Mouse (Mus musculus): ENCODE measurements around the gene Bspry. TPM values are rescaled to one million over a fixed set of nuclear protein-coding genes. Genes with fewer than 3 reads are reported as not detected.

The Bspry gene
- polyA plus RNA-seq, 1 experiment, result 1.4 TPM

DNA sequence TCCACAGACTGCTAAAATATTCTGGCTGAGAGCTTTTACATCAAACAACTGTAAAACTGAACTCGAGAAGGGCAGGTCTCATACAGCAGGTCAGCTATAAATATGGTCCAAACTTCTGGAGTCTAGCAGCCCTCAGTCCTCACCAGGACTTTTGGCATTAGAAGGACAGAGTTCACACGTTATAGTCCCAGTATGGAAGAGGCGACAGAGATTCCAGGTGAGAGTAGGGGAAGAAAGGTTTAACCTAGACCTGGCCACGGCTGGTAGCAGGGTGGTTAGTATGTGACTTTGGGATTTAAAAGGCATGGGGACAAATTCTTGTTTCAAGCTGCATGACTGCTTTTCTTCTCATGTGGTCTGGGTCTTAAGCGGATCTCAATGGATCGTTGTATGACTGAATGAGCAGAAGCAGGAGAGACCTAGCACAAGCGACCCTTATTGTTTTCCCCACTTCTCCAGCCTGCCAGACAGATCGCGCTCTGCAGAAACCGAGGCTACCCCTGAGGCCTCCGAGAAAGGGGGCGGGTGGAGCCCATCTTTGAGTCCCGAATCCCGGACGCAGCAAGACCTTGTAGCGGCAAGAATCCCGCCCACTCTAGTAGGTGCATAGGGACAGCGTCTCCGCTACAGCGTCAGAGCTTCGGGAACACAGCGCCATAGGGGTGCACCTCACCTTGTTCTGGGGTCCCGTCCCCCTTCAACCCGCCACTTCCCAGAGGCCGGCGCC is 39.4 kb downstream of the Bspry start:
- H3K4me3 ChIP-seq (replicated peaks; ENCODE audit: control insufficient read depth, low read depth, low read length), result peak overlapping the region; percentile 91
- 2% methylated on average over 26 of the region's 26 CpGs for WGBS
- H3K27ac ChIP-seq (ENCODE audit: control insufficient read depth, insufficient read depth, low read depth, low read length, poor library complexity), result peak overlapping the region; percentile 82
- H3K4me1 ChIP-seq (ENCODE audit: control insufficient read depth, insufficient read depth, low read length), result peaks cover 2% of the 10 kb centered on the region
- no peak for TF ChIP-seq POLR2A (IDR thresholded peaks at IDR 0.05; ENCODE audit: borderline replicate concordance, control insufficient read depth, low read depth, low read length)
- no peak for TF ChIP-seq CTCF (IDR thresholded peaks at IDR 0.05; ENCODE audit: control insufficient read depth, insufficient read depth, low read length)

DNA sequence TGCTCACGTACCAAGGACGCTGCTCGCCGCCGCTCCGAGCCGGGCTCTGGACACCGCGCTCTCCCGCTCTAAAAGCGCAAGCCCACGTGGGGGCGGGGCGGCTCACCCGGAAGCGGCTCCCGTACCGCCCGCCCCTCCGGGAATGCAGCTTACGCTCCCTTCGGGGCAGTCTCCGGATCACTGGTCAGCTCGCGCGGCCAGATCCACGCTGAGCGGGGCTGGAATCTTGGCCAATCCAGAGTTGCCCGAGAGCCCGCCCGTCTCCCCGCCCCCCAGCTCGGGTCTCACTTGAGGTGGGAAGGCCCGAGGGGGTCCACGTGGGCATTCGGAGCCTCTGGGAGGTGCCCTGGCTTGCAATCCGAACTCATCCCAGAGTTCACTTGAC is 40.0 kb downstream of the Bspry start, which contains the start of gene Alad:
TSS of gene Alad (minus strand) at position 70 of the 385 bp plus-strand sequence.
- Histone ChIP-seq H3K27ac (ENCODE audit: control insufficient read depth, insufficient read depth, low read depth, low read length, poor library complexity) (peak within 1 kb of the TSS; percentile 82), H3K4me1 (ENCODE audit: control insufficient read depth, insufficient read depth, low read length) (peaks cover 2% of the 10 kb centered on the region), H3K4me3 (replicated peaks; ENCODE audit: control insufficient read depth, low read depth, low read length) (peak within 1 kb of the TSS; percentile 91)
- TF ChIP-seq CTCF (IDR thresholded peaks at IDR 0.05; ENCODE audit: control insufficient read depth, insufficient read depth, low read length), result no peak
- TF ChIP-seq POLR2A (IDR thresholded peaks at IDR 0.05; ENCODE audit: borderline replicate concordance, control insufficient read depth, low read depth, low read length), result peak; percentile 72; the same call in 1 of the 2 replicates
- WGBS, result under 1% methylated on average over 37 of the region's 37 CpGs

DNA sequence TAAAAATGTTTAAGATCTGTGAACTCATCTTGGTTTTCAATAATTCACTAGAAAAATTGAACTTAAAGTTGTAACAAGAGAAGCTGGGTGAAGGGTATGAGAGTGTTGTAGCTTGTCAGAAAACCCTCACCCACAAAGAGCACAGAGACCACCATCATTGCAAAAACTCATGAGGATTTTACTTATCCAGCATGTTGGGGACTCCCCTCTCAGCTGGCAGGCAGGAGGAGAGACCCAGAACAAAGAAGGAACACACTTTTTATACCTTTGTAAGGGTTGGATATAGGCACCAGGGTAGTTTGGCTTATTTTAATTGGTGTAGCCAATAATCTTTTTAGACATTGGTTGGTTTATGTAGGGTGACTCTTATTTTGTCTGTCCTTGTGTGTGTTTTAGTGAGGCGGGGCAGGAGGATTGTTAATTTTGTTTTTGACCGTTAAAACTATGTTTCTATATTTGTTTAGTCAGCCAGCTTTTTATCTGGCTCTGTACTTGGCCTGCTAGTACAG is 41.1 kb downstream of the Bspry start:
- WGBS, result 60% methylated on average over 2 of the region's 2 CpGs
- Histone ChIP-seq H3K27ac (ENCODE audit: control insufficient read depth, insufficient read depth, low read depth, low read length, poor library complexity) (no peak overlapping the region), H3K4me3 (replicated peaks; ENCODE audit: control insufficient read depth, low read depth, low read length) (no peak overlapping the region), H3K4me1 (ENCODE audit: control insufficient read depth, insufficient read depth, low read length) (peaks cover 2% of the 10 kb centered on the region)
- TF ChIP-seq POLR2A (IDR thresholded peaks at IDR 0.05; ENCODE audit: borderline replicate concordance, control insufficient read depth, low read depth, low read length) (no peak), CTCF (IDR thresholded peaks at IDR 0.05; ENCODE audit: control insufficient read depth, insufficient read depth, low read length) (no peak)

DNA sequence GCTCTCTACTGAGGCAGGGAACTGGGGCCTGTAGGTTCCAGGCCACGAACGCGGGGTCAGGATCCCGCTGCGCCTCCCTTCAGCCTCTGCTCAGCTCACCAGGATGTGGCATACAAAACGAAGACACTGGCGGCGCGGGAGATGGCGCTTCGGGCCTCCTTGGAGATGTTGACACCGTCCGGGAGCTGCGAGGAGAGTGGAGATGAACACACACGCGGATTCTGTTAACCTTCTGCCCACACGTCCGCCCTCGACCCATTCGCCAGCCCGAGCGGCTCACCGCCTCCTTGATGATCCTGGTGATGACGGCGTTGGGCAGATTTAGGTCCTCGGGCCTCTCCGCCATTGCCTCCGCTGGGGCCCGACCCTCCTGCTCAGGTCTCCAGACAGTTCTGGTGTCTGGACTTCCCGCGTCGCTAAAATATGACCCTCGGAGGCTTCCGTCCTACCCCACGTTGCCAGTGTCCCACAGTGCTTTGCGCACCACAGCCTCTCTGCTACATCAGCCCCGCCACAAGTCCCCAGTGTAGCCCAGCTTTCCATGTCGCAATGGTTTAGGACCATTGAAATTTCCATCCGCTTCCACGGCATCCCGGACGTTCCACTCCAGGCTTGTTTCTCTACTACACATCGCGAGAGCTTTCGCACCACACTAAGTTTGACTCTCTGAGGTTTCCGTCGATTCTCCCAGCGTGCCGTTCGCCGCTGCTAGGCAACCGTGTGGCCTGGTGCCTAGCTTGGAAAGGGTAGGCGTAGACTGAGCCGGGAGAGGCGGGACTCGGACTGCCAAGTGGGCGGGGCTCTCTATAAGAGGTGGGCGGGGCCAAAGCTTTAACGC is 45.0 kb downstream of the Bspry start, which contains the start of the genes Pole3 and 4933430I17Rik:
TSS of gene Pole3 (minus strand) at position 418 of the 838 bp plus-strand sequence.
TSS of gene 4933430I17Rik (plus strand) at position 719 of the 838 bp plus-strand sequence.
- peak within 1 kb of the TSS; percentile 48 for H3K27ac ChIP-seq (ENCODE audit: control insufficient read depth, insufficient read depth, low read depth, low read length, poor library complexity)
- TF ChIP-seq POLR2A (IDR thresholded peaks at IDR 0.05; ENCODE audit: borderline replicate concordance, control insufficient read depth, low read depth, low read length), result peak; percentile 36; the same call in 1 of the 2 replicates
- TF ChIP-seq CTCF (IDR thresholded peaks at IDR 0.05; ENCODE audit: control insufficient read depth, insufficient read depth, low read length), result no peak
- under 1% methylated on average over 59 of the region's 59 CpGs for WGBS
- no peaks in the 10 kb centered on the region; the same call in 1 of the 2 replicates for H3K4me1 ChIP-seq (ENCODE audit: control insufficient read depth, insufficient read depth, low read length)
- H3K4me3 ChIP-seq (replicated peaks; ENCODE audit: control insufficient read depth, low read depth, low read length), result peak within 1 kb of the TSS; percentile 81

DNA sequence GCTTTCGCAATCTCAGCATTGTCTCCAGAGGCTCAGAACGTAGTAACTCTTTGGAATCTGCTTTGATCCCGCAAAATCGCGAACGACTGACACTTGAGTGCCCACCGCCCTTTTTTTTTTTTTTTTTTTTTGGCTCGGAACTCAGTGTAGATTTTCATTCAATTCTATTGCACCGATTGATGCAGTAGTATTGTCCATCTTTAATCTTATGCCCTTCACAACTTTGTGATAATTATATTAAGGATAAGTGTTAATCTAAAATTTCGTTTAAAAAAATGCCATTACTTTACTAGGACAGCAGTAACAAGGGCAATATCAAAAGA is 45.6 kb downstream of the Bspry start:
- TF ChIP-seq CTCF (IDR thresholded peaks at IDR 0.05; ENCODE audit: control insufficient read depth, insufficient read depth, low read length) (no peak), POLR2A (IDR thresholded peaks at IDR 0.05; ENCODE audit: borderline replicate concordance, control insufficient read depth, low read depth, low read length) (no peak)
- Histone ChIP-seq H3K4me1 (ENCODE audit: control insufficient read depth, insufficient read depth, low read length) (no peaks in the 10 kb centered on the region; the same call in 1 of the 2 replicates), H3K27ac (ENCODE audit: control insufficient read depth, insufficient read depth, low read depth, low read length, poor library complexity) (no peak overlapping the region), H3K4me3 (replicated peaks; ENCODE audit: control insufficient read depth, low read depth, low read length) (peak overlapping the region; percentile 15)
- WGBS, result 2% methylated on average over 10 of the region's 10 CpGs

DNA sequence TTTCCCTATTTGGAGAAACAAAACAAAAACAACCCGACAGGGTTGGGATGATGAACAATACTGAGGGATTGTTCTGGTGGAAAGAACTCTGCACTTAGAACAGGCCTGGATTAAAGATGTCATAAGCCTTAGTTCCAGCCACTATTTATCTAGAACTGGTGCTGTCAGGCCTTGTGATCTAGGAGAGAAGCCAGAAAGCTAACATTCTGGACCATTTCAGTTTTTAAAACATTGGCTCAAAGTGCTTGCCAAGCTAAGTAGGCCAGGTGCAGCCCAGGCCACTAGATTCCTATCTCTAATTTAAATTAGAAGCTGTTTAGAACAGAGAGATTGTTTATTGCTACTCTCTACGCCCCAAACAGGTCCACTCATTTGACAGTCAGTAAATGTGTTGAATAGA is 46.4 kb downstream of the Bspry start:
- H3K4me1 ChIP-seq (ENCODE audit: control insufficient read depth, insufficient read depth, low read length), result no peaks in the 10 kb centered on the region; the same call in 1 of the 2 replicates
- H3K4me3 ChIP-seq (replicated peaks; ENCODE audit: control insufficient read depth, low read depth, low read length), result no peak overlapping the region
- TF ChIP-seq CTCF (IDR thresholded peaks at IDR 0.05; ENCODE audit: control insufficient read depth, insufficient read depth, low read length) (no peak), POLR2A (IDR thresholded peaks at IDR 0.05; ENCODE audit: borderline replicate concordance, control insufficient read depth, low read depth, low read length) (no peak)
- 58% methylated on average over 2 of the region's 2 CpGs for WGBS
- no peak overlapping the region for H3K27ac ChIP-seq (ENCODE audit: control insufficient read depth, insufficient read depth, low read depth, low read length, poor library complexity)

DNA sequence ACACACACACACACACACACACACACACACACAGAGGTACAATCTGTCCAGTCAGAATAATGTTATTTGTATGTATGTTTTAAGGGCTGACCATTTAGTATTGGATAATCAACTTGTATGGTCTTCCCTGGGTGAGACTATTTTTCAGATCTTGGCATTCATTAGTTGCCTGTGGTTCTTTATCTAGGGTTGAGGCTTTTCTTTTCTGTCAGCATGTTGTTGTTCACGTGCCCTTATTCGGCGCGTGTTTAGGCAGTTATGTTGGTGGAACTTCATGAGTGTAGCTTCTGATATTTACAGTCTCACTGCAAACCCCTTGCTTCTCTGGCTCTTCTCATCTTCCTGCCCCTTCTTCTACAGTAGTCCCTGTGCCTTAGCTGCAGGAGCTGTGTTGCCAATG is 47.8 kb downstream of the Bspry start:
- H3K4me1 ChIP-seq (ENCODE audit: control insufficient read depth, insufficient read depth, low read length), result no peaks in the 10 kb centered on the region; the same call in 1 of the 2 replicates
- TF ChIP-seq CTCF (IDR thresholded peaks at IDR 0.05; ENCODE audit: control insufficient read depth, insufficient read depth, low read length) (no peak), POLR2A (IDR thresholded peaks at IDR 0.05; ENCODE audit: borderline replicate concordance, control insufficient read depth, low read depth, low read length) (no peak)
- WGBS, result 49% methylated on average over 4 of the region's 4 CpGs

DNA sequence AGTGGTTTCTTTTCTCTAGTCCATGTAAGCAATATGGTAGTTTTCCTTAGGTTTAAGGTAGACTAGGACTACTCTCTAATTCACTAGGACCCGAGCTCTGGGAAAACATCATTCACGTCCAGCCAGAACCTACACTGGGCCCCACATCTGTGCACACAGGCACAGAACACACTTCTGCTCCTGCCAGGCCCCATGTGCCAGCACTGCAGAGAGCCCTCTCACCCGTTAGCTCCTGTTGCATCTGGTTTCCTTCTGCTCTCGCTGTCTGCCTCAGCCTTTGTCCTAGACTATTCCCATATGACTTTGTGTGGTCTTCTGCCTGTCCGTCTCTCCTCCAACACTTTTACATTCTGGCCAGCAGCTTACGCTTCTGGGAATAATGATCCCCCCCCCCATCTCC is 53.9 kb downstream of the Bspry start:
- no peak for TF ChIP-seq POLR2A (IDR thresholded peaks at IDR 0.05; ENCODE audit: borderline replicate concordance, control insufficient read depth, low read depth, low read length)
- no peak overlapping the region for H3K4me3 ChIP-seq (replicated peaks; ENCODE audit: control insufficient read depth, low read depth, low read length)
- no peaks in the 10 kb centered on the region for H3K4me1 ChIP-seq (ENCODE audit: control insufficient read depth, insufficient read depth, low read length)
- WGBS, result 76% methylated on average over 6 of the region's 6 CpGs
- no peak overlapping the region for H3K27ac ChIP-seq (ENCODE audit: control insufficient read depth, insufficient read depth, low read depth, low read length, poor library complexity)

More for the DNA sequence above, 47.8 kb downstream of the Bspry start:
- Histone ChIP-seq H3K4me3 (replicated peaks; ENCODE audit: control insufficient read depth, low read depth, low read length) (no peak overlapping the region), H3K27ac (ENCODE audit: control insufficient read depth, insufficient read depth, low read depth, low read length, poor library complexity) (no peak overlapping the region)

All from bone marrow, adult 2 months (tissue).